Mouse (Mus musculus) gastrocnemius, postnatal 14 days (tissue): Measurements from ENCODE around the gene 4930432M17Rik. TPM values are rescaled to one million over a fixed set of nuclear protein-coding genes. Genes with fewer than 3 reads are reported as not detected.

Experiments used
- DNase-seq: peaks from one replicate; pipeline ENCODE4 v3.0.0; 2021; ENCODE audit warnings: mixed read lengths
- intact Hi-C: fragments of 180-260 bp; cut with DNase I; formaldehyde crosslinking; loops from one replicate; pipeline ENCODE4 v1.15.1; 2025; ENCODE audit warnings: low total_unique reads
- long read RNA-seq, 2 experiments: library from polyadenylated mRNA; stranded (forward); transcript quantifications; one replicate each; pipeline ENCODE4 v2.0.0; 2021
- total RNA-seq, 2 experiments: library from RNA; stranded (reverse); gene quantifications; 2 replicates each; pipeline ENCODE4 v1.2.3; 2021

4930432M17Rik gene
- total RNA-seq, result not detected
- long read RNA-seq, experiment 1, result 0 reads
- long read RNA-seq, experiment 2, result 0 reads

- intact Hi-C loops, result no loop called here
- no peak for DNase-seq
Observed at GRCm38 (mm10) chr3:121670462-121670861, at the start of gene 4930432M17Rik. 4930432M17Rik (plus strand) TSS chr3:121670762.

GRCm38 (mm10) chr3:121625662-121626061, 44.9 kb upstream of the 4930432M17Rik start:
- intact Hi-C loops, result no loop called here
- no peak for DNase-seq

- intact Hi-C loops, result no loop called here
- no peak for DNase-seq
Observed at GRCm38 (mm10) chr3:121626273-121626672, 44.3 kb upstream of the 4930432M17Rik start.

GRCm38 (mm10) chr3:121628245-121628644, 42.3 kb upstream of the 4930432M17Rik start:
- intact Hi-C loops, result no loop called here

GRCm38 (mm10) chr3:121630626-121631025, 39.9 kb upstream of the 4930432M17Rik start:
- DNase-seq, result no peak
- intact Hi-C loops, result no loop called here

More at GRCm38 (mm10) chr3:121628245-121628644, 42.3 kb upstream of the 4930432M17Rik start:
- no peak for DNase-seq

- intact Hi-C loops, result no loop called here
- DNase-seq, result no peak
Observed at GRCm38 (mm10) chr3:121634963-121635362, 35.6 kb upstream of the 4930432M17Rik start.

GRCm38 (mm10) chr3:121635505-121635904, 35.1 kb upstream of the 4930432M17Rik start:
- peak; percentile 75 for DNase-seq

GRCm38 (mm10) chr3:121636315-121636714, 34.2 kb upstream of the 4930432M17Rik start:
- intact Hi-C loops, result no loop called here
- DNase-seq, result peak; percentile 38

More at GRCm38 (mm10) chr3:121635505-121635904, 35.1 kb upstream of the 4930432M17Rik start:
- intact Hi-C loops, result no loop called here

GRCm38 (mm10) chr3:121636748-121637147, 33.8 kb upstream of the 4930432M17Rik start:
- no peak for DNase-seq
- intact Hi-C loops, result no loop called here

GRCm38 (mm10) chr3:121637792-121638191, 32.8 kb upstream of the 4930432M17Rik start:
- intact Hi-C loops, result no loop called here
- DNase-seq, result no peak

- intact Hi-C loops, result no loop called here
Observed at GRCm38 (mm10) chr3:121638241-121638640, 32.3 kb upstream of the 4930432M17Rik start.

GRCm38 (mm10) chr3:121640611-121641010, 30.0 kb upstream of the 4930432M17Rik start:
- DNase-seq, result no peak
- intact Hi-C loops, result no loop called here

More at GRCm38 (mm10) chr3:121638241-121638640, 32.3 kb upstream of the 4930432M17Rik start:
- no peak for DNase-seq

GRCm38 (mm10) chr3:121643236-121643635, 27.3 kb upstream of the 4930432M17Rik start:
- DNase-seq, result peak; percentile 35
- intact Hi-C loops, result no loop called here

- peak; percentile 11 for DNase-seq
- intact Hi-C loops, result no loop called here
Observed at GRCm38 (mm10) chr3:121645447-121645846, 25.1 kb upstream of the 4930432M17Rik start.

- intact Hi-C loops, result no loop called here
- DNase-seq, result peak; percentile 21
Observed at GRCm38 (mm10) chr3:121646364-121647048, 24.1 kb upstream of the 4930432M17Rik start.

GRCm38 (mm10) chr3:121648238-121648778, 22.3 kb upstream of the 4930432M17Rik start:
- intact Hi-C loops, result no loop called here
- no peak for DNase-seq

- intact Hi-C loops, result no loop called here
- no peak for DNase-seq
Observed at GRCm38 (mm10) chr3:121650052-121650671, 20.4 kb upstream of the 4930432M17Rik start.

GRCm38 (mm10) chr3:121651710-121652109, 18.9 kb upstream of the 4930432M17Rik start:
- intact Hi-C loops, result no loop called here
- DNase-seq, result no peak

- no peak for DNase-seq
- intact Hi-C loops, result no loop called here
Observed at GRCm38 (mm10) chr3:121652186-121652585, 18.4 kb upstream of the 4930432M17Rik start.

- intact Hi-C loops, result no loop called here
- DNase-seq, result no peak
Observed at GRCm38 (mm10) chr3:121656922-121657321, 13.6 kb upstream of the 4930432M17Rik start.
